Mouse (Mus musculus): ENCODE data around the gene Snapc3.
"Not testable (repeated sequence)": the region's sequence is repeated elsewhere in the genome, so short reads cannot be mapped to it uniquely, and the experiment has no call there.

Gene Snapc3

DNA sequence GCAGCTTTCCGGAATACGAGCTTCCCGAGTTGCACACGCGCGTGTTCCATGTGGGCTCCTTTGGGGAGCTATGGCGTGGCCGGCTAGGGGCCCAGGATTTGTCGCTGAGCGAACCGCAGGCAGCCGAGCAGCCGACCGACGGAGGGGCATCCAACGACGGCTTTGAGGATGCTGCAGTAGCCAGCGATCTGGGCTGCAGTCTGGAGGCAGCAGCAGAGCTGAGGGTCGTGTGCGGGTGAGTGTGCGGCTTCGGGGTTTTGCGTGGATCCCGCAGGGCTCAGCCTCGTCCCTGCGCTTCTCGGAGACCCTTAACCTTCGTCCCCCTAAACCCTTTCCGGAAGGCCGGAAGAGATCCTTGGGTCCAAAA lies 279 bp downstream of the Snapc3 start:
- DNase-seq (ENCODE audit: low spot score in 2 of 2), result no peak

DNA sequence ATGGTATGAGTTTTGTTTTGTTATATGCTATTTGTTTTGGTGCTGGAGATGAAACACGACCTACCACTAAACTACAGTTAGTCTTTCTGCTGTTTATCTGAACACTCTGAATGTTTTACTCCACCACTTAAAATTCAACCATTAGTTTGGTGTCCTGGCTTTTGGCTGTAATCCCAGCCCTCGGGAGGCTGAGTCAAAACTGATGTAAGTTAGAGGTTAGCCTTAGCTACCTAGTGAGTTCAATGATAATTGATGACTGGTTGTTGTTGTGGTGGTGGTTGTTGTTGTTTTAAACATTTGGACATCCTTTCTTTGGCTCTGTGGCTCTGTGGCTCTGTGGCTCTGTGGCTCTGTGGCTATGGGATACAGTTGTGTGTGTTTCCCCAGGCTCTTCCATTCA lies 1.3 kb downstream of the Snapc3 start:
- no peak for DNase-seq (ENCODE audit: low spot score in 2 of 2)

DNA sequence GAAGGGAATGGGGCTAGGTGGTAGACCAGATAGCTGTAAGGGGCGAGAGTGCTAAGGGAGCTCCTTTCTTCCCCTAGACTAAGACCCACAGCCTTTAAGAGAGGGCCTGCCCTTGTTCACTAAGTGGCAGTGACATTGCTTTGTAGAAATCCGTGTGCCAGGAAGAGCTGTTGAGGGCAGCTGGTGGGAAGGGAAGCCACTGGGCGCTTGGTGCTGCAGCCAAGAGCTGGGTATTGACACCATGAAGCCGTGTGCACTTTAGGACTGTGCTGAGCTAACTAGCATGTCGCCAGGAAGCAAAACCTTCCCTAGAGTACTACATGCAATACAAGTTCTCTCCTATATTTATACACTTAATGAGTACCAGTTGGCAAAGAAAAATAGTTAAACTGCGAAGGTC lies 6.1 kb downstream of the Snapc3 start:
- no peak for DNase-seq (ENCODE audit: low spot score in 2 of 2)

DNA sequence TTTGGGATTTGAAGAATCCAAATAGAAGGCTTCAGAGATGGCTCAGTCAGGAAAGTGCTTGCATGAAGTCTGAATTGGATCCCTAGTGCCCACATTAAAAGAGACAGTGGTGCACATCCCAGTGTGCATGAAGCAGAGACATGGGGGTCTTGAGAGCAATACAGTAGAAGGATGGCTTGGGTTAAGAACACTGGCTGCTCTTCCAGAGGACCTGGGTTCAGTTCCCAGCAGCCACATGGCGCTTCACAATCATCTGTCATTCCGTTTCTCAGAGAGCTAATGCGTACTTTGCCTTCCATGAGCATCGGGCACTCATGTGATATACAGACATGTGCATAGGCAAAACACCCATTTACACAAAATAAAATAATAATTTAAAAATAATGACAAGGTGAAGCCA lies 7.6 kb downstream of the Snapc3 start:
- no peak for DNase-seq (ENCODE audit: low spot score in 2 of 2)

DNA sequence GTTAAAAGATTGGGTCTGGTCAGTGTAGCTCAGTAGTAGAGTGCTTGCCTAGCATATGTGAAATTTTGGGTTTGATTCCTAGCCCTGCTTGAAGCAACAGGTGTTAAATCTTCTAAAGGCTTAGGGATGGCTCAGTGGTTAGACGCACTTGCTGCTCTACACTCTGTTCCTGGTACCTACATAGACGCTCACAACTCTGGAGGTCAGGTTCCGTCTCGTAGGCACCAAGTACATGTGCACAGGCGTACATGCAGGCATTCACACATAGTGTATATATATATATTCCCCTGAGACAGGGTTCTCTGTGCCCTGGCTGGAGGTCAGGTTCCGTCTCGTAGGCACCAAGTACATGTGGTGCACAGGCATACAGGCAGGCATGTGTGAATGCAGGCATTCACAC lies 9.6 kb downstream of the Snapc3 start:
- no peak for DNase-seq (ENCODE audit: low spot score in 2 of 2)

DNA sequence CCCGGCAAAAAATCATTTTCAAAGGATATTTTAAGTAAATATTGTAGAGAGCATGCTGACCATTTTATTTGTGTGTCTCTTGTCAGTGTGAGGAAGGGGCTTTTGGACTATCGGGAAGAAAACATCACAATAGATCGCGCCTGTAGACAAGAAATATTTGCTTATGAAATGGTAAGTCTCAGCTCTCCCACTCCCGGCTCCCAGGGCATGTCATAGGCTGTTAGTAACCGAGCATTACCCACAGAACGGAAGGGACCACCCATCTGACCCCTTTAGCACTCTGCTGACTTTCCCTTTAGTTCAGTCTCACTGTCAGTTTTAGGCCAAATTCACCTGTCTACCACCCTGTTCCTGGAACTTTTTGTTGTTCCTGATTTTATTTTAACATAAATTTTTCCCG lies 10.2 kb downstream of the Snapc3 start:
- no peak for DNase-seq (ENCODE audit: low spot score in 2 of 2)

DNA sequence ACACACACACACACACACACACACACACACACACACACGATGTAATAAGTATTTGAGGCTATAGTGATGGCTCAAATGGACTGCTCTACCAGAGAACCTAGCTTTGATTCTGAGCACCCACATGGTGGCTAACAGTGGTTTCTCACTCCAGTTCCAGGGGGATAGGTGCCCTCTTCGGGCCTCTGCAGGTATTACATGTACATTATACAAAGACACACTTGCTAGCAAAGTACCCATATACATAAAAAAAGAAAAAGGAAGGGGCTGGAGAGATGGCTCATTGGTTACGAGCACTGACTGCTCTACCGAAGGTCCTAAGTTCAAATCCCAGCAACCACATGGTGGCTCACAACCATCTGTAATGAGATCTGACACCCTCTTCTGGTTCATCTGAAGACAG lies 11.3 kb downstream of the Snapc3 start:
- no peak for DNase-seq (ENCODE audit: low spot score in 2 of 2)

DNA sequence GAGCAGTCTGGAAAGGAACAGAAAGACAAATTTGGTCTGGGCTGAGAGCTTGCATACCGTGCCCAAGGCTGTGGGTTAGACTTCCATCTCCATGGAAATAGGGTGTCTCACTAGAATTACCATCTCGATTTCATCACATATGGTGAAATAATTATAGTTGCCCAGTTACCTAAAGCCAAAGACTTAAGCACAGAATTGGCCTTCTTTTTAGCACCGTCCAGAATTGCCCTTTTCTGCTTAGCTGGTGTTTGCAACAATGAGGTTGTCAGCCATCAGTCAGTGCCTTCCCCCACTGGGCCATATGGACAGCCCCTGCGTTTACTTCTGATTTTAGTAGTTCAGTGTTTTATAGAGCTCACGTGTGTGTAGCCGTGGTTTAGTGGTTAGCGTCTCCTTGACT lies 14.4 kb downstream of the Snapc3 start:
- DNase-seq (ENCODE audit: low spot score in 2 of 2), result peak in 1 of 2 experiments; percentile 26

DNA sequence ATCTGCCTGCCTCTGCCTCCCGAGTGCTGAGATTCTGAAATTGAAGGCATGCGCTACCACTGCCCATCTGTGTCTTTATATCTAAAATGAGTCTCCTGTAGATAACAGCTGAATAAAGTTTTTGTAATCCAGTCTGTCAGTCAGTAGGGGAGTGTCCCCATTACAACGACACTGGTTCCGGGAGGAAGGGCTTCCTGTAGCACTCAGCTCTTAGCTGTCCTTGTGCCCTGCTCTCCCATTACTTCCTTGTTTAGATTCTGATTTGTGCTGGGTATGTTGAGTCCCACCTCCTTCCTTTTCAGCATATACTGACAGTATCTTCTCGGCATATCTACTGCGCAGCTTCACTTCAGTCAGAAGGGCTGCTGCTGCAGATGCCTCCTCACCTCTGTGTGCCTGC lies 15.4 kb downstream of the Snapc3 start:
- DNase-seq (ENCODE audit: low spot score in 2 of 2), result peak in 1 of 2 experiments; percentile 27

DNA sequence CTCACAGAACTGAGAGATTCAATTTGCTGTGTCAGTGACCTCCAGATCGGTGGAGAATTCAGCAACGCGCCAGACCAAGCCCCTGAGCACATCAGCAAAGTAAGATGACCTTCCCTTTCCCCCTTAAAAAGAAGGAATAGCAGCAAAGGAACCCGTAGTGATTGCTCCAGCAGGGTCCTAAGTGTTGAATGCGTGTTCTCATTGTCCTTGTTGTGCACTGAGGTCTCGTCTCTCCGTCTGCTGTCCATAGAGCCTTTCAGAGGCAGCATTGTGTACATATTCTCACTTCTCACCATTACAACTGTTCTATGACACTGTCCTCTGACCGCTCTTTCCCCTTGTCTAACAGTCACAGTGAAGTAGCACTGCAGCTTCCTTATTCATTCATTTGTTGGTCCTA lies 18.9 kb downstream of the Snapc3 start:
- peak in 1 of 2 experiments; percentile 35 for DNase-seq (ENCODE audit: low spot score in 2 of 2)

DNA sequence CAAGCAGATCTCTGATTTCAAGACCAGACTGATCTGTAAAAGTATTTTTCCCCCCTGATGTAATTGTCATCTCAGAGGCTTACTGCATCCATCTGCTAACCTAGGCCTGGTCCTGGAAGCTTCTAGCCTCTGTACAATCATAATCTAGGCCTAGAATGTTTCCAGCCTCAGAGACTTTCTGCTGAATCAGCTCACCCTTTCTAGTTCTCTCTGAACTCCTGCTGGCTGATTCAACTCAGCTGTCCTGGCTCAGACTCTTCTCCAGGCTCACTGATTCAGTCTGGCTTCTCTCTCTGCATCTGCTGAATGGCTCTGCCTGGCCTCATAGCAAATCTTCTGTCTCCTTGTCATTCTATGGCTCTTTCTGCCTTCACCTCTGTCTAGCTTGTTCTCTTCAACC lies 20.6 kb downstream of the Snapc3 start:
- DNase-seq (ENCODE audit: low spot score in 2 of 2), result peak in 1 of 2 experiments; percentile 40

DNA sequence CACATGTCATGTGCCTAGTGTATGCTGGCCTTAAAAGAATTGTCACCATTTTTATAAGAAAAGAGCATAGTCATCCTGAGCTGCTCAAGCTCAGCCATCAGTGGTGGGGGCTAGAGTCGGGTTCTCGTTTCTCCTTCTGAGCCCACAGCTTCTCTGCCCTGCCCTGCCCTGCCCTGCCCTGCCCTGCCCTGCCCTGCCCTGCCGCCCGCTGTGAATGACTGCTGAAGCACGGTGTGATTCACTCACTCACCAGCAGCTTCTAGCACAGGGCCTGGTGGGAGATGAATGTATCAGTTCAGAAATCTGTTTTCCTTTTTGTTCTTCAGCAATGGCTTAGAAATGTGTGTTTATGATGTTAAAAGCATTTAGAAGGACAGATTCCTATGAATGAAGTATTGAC lies 21.5 kb downstream of the Snapc3 start:
- peak in 1 of 2 experiments; percentile 56 for DNase-seq (ENCODE audit: low spot score in 2 of 2)

DNA sequence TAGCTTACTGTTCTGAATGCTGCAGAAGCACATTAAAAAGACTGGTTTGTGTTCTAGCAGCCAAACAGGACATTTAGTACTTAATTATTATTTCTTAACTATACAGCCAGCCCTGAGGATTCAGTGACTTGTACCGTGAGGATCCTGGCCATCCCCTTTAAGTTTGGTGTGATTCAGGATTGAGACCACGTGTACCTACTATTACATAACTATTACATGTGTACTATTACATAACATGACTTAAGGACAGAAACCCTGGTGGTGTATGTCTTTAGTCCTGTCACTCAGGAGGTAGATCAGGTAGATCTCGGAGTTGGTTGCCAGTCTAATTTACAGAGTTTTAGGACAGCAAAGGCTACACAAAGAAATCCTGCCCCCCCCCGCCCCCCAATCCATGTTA lies 23.5 kb downstream of the Snapc3 start:
- no peak for DNase-seq (ENCODE audit: low spot score in 2 of 2)

DNA sequence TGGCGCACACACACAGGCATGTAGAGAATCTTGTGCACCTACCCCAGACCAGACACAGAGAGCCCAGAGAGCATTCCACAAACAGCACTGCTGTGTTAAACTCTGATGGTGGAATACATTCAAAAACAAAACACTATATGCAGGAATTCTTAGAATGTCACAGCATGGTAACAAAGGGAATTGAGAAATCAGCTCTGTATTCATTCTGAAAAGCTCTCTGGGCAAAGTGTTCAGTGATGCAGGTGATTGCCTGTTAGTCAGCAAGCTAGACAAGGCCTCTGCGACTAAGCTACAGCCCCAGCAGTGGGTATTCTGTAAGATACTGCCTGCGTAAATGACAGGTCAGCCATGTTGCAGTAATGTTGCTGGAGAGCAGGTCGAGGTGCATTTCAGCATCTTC lies 33.3 kb downstream of the Snapc3 start:
- DNase-seq (ENCODE audit: low spot score in 2 of 2), result no peak

DNA sequence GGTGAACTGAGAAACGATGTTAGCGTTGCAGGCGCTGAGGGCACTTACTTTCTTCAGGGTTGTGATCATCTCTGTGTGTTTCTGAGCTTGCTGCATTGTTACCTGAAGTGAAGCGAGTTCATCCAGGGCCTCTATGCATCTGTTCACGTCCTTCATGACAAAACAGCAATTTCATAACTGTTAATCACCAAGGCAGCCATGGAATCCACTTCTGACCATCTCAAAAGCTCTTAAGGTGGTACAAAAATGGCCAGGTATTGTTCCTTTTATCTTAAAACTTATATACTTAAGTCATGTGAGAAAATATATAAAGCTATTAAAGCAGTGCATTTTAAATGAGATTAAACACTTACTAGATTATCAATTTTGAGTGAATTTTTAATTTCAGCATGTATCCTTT lies 42.6 kb downstream of the Snapc3 start:
- DNase-seq (ENCODE audit: low spot score in 2 of 2), result no peak

DNA sequence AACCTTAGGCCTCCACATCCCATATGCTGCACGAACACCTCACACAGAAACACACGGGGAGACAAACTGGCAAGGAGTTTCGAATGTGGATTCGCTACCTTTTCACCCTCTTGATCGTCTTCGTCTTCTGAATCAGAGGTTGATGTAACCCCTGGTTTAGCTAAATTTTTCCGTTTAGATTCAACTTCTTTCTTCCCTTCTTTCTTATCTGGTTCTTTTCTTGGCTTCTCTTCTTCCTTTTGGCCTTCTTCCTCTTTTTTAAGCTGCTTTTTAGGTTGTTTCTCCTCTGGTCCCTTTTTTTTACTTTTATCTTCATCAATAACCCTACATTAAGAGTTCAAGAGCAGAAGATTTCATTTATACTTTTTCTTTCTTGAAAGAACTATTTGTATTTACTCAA lies 47.3 kb downstream of the Snapc3 start:
- no peak for DNase-seq (ENCODE audit: low spot score in 2 of 2)

DNA sequence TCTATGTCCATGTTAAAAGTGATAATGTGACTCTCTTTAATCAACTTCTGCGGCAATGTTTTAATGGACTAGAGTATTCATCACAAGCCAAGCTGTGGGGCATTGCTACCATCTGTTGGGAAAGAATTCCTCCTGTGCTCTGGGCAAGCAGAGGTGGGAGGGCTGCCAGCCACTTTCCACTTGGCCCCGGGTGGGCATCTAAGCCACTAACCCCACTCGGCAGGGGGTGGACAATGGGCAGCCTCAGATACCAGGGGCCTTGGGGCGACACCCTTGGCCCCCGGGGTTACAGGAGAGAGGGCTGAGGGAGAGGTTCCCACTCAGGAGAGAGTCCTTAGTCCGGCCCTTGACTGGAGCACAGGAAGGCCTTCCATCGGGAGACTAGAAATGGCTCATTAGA lies 50.1 kb downstream of the Snapc3 start:
- no peak for DNase-seq (ENCODE audit: low spot score in 2 of 2)

DNA sequence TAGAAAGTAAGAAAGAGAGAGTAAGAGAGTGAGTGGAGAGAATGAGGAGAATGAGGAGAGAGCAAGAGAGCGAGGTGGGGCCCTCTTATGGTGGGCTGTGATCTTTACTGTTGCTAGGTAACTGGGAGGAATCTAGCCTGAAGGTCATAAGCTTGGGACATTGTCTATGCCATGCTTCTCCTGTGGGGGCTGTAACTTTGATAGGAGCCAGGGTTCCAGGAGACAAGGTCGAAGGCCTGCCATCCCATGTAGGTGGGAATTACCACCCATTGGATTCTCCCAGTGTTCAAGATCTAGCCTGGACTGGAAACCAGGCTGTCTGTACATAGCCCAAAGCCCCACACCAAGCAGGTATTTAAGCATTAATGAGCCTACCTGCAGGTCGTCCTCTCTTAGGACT lies 50.7 kb downstream of the Snapc3 start:
- no peak for DNase-seq (ENCODE audit: low spot score in 2 of 2)

DNA sequence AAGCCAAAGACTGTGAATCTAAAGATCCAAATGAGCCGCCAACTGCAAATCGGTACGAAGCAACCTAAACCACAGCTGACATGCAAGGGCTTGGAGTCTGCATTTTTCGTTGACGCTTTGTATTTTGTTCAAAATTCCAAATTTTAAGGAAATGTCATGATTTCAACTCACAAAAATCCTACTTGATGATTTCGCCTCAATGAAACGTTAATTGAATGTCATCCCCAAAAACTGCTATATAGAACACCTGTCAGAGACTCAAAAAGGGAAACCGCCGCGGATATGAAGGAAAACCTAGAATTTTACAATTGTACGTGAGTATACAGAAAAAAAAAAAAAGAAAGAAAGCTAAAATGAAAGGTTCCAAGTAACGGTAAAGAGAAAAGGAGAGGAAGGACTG lies 67.7 kb downstream of the Snapc3 start:
- DNase-seq (ENCODE audit: low spot score in 2 of 2), result no peak

DNA sequence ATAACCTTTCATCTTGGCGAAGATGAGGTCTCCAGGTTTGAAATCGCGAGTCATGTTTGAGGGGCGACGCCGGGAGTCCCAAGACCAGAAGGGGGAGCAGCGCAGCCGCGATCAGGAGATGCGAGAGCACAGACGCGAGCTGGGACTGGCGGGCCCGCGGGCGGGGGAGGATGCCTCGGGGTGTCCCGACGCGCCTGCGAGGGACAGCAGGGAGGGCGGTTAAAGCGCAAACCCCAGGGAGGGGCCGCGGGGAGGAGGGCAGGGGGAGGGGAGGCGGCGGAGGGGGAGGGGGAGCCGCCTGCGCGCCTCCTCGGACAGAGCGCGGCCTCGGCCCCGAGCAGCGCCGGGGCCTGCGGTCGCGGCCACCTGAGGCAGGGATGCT lies 68.2 kb downstream of the Snapc3 start:
- DNase-seq (ENCODE audit: low spot score in 2 of 2), result peak; percentile 86 to 93

DNA sequence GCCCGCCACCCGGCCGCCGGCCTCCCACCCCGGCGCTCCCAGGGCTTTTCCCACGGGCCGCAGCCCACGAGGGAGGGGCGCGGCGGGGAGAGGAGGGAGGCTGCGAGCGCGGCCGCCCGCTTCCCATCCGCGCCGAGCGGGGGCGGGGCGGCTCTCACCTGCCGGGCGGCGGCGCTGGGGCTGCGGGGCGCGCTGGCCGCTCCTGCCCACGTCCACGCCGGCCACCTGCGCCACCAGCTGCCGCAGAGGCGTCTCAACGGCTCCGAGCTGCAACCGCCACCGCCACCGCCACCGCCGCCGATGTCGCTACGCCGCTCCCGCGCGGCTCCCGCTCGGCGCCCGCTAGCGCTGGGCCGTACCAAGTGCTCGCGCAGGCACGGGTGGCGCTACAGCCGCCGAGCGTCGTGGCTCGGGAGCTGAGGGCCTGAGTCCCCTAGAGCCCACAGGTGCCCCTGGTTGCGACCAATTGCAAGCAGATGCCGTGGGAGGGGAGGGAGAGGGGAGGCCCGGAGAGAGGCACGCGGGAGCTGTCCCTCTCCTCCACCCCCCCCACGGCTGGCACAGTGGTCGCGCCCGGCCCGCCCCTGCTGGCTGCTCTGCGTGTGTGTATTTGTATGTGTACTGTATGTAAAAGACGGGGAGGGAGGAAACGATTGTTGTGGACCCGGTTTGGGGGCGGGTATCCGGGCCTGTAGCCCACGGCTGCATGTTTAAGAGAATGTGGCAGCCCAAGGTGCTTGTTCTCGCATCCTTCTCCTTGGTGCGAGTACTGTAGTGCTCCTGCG lies 68.8 kb downstream of the Snapc3 start, which contains the start of gene Psip1:
Gene Psip1 (minus strand): TSS at position 343 of the 785 bp plus-strand sequence.
- peak; percentile 90 to 98 for DNase-seq (ENCODE audit: low spot score in 2 of 2)

DNA sequence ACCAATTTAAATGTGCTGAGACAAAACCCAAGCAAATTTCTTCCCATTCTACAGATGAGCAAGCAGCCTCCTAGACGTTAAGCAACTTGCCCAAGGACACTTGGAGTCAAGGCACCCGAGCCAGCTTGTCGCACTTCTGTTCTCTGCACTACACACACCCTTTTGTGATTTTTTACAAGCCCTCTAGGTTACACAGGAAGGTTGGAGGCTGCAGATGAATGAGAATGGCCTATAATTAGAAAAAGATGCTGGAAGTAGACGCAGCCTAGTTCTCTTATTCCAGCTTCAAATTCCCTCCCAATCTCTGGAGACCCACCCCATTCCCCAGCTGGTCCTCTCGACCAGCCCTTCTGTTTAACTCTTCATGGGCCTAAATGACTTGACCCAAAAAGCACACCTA lies 71.6 kb downstream of the Snapc3 start:
- DNase-seq (ENCODE audit: low spot score in 2 of 2), result no peak

DNA sequence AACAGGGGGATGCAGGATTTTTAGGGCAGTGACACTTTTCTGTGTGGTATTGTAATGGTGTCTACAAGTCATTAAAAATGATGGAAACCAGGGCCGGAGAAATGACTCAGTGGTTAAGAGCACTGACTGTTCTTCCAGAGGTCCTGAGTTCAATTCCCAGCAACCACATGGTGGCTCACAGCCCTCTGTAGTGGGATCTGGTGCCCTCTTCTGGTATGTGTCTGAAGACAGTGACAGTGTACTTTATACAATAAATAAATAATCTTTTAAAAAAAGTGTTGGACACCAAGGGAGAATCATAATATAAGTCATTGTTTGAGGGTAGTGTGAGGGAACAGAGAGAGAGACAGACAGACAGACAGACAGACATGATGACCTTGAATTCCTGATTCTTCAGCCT lies 75.6 kb downstream of the Snapc3 start:
- DNase-seq (ENCODE audit: low spot score in 2 of 2), result no peak

DNA sequence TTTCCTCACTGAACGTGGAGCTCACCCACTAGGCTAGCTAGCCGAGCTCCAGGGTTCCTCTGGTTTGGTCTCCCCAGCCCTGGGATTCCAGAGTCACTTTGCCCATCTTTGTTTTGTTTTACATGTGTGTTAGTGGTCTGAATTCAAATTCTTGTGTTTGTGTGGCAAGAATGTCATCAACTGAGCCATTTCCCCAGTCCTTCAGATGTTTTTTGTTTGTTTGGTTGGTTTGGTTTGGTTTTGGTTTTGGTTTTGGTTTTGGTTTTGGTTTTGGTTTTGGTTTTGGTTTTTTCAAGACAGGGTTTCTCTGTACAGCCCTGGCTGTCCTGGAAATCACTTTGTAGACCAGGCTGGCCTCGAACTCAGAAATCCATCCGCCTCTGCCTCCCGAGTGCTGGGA lies 79.5 kb downstream of the Snapc3 start:
- not testable (repeated sequence) for DNase-seq (ENCODE audit: low spot score in 2 of 2)
